Mouse (Mus musculus) forebrain, embryonic 14.5 days (tissue): Measurements from ENCODE around the gene Slc2a10. TPM values are rescaled to one million over a fixed set of nuclear protein-coding genes. Genes with fewer than 3 reads are reported as not detected.

Experiments
- ATAC-seq: fragments of 200-750 bp; cut with Nextera tagmentation; 2 replicates; pipeline ENCODE4 v1.8.0; 2017; ENCODE audit warnings: mild to moderate bottlenecking, moderate library complexity
- DNase-seq: peaks from one replicate; pipeline ENCODE4 v3.0.0-alpha.2; 2015; ENCODE audit warnings: low spot score
- H3K27ac ChIP-seq: fragments of 300-500 bp; sonication (generic); 2 replicates; pipeline ENCODE4 v1.5.1; 2014; ENCODE audit warnings: low read depth, mild to moderate bottlenecking, control low read depth, low read length, moderate library complexity
- H3K27me3 ChIP-seq: fragments of 300-500 bp; sonication (generic); replicated peaks from 2 replicates; pipeline ENCODE4 v1.6.1; 2014; ENCODE audit warnings: low read length, control low read depth, mixed read lengths; ENCODE audit not compliant: control insufficient read depth, insufficient read depth
- H3K36me3 ChIP-seq: fragments of 300-500 bp; sonication (generic); 2 replicates; pipeline ENCODE4 v1.6.1; 2014; ENCODE audit warnings: low read length, control low read depth; ENCODE audit not compliant: control insufficient read depth, insufficient read depth
- H3K4me1 ChIP-seq: fragments of 300-500 bp; sonication (generic); 2 replicates; pipeline ENCODE4 v1.6.1; 2014; ENCODE audit warnings: antibody characterized with exemption, low read length, control low read depth; ENCODE audit not compliant: control insufficient read depth, insufficient read depth
- H3K4me2 ChIP-seq: fragments of 300-500 bp; sonication (generic); 2 replicates; pipeline ENCODE4 v1.6.1; 2014; ENCODE audit warnings: mild to moderate bottlenecking, control low read depth, low read length
- H3K4me3 ChIP-seq: fragments of 300-500 bp; sonication (generic); 2 replicates; pipeline ENCODE4 v1.5.1; 2014; ENCODE audit warnings: low read depth, low read length, control low read depth
- H3K9ac ChIP-seq: fragments of 300-500 bp; sonication (generic); 2 replicates; pipeline ENCODE4 v1.6.1; 2014; ENCODE audit warnings: mild to moderate bottlenecking, low read length, control low read depth, moderate library complexity
- H3K9me3 ChIP-seq: fragments of 300-500 bp; sonication (generic); replicated peaks from 2 replicates; pipeline ENCODE4 v1.6.1; 2016; ENCODE audit warnings: low read length, control low read depth, mixed read lengths; ENCODE audit not compliant: control insufficient read depth
- WGBS: fragments of 180-500 bp; shearing (Covaris S2); extraction: QIAGEN DNeasy Blood & Tissue Kit; methylation state at CpG from one replicate; pipeline ENCODE4 v1.1.7; 2014; 5-methylcytosine and 5-hydroxymethylcytosine counted together
- polyA plus RNA-seq: library from polyadenylated mRNA; unstranded; fragments of >200 nt; fragmentation: Nextera tagmentation; extraction: Ambion mirVana; gene quantifications from 2 replicates; pipeline ENCODE4 v1.2.1, GENCODE M21; 2014

Gene Slc2a10
- polyA plus RNA-seq, 1 experiment from 2014 or later = 1.2 TPM

- Histone ChIP-seq H3K27me3 (no peaks in the 10 kb centered on the region), H3K9ac (no peak overlapping the region), H3K36me3 (no peaks in the 10 kb centered on the region), H3K9me3 (no peaks in the 10 kb centered on the region), H3K4me3 (no peak overlapping the region), H3K4me1 (0 out of 2 replicates have a peak, but pooled peaks cover 2% of the 10 kb centered on the region), H3K27ac (no peak overlapping the region), H3K4me2 (no peak overlapping the region)
- WGBS = 49% methylated on average over 7 of the region's 7 CpGs
- DNase-seq = no peak
- no peak for ATAC-seq
Measured at GRCm38 (mm10) chr2:165512426-165512825, 8.8 kb downstream of the Slc2a10 start.

GRCm38 (mm10) chr2:165512870-165513600 is 9.4 kb downstream of the Slc2a10 start:
- Histone ChIP-seq H3K27ac (no peak overlapping the region), H3K4me1 (0 out of 2 replicates have a peak, but pooled peaks cover 2% of the 10 kb centered on the region), H3K9ac (no peak overlapping the region), H3K9me3 (no peaks in the 10 kb centered on the region), H3K4me2 (no peak overlapping the region), H3K27me3 (no peaks in the 10 kb centered on the region), H3K36me3 (no peaks in the 10 kb centered on the region), H3K4me3 (no peak overlapping the region)
- peak; percentile 52 for DNase-seq
- WGBS = 31% methylated on average over 11 of the region's 11 CpGs
- ATAC-seq = no peak

DNA sequence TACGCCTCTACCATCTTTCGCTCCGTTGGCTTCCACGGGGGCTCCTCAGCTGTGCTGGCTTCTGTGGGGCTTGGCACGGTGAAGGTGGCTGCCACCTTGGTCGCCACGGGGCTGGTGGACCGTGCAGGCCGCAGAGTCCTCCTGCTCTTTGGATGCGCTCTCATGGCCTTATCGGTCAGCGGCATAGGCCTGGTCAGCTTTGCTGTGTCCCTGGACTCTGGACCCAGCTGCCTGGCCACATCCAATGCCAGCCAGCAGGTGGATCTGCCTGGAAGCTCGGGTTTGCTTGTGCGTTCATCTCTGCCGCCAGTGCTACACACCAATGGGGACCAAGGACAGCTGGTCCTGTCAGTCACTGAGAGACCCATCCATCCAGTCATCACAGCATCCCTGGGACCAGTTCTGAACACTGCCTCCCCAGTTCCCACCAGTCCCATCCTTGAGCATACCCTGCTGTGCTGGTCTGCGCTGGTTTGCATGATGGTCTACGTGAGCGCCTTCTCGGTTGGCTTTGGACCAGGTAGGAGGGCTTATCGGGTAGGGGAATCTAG is 11.7 kb downstream of the Slc2a10 start:
- no peak overlapping the region for H3K4me3 ChIP-seq
- 94% methylated on average over 20 of the region's 20 CpGs for WGBS
- DNase-seq (no peak), ATAC-seq (no peak)
- H3K27ac ChIP-seq = no peak overlapping the region
- no peaks in the 10 kb centered on the region for H3K36me3 ChIP-seq
- H3K9me3 ChIP-seq = no peaks in the 10 kb centered on the region
- H3K4me2 ChIP-seq = no peak overlapping the region
- H3K9ac ChIP-seq = no peak overlapping the region
- no peaks in the 10 kb centered on the region for H3K27me3 ChIP-seq
- H3K4me1 ChIP-seq = 0 out of 2 replicates have a peak, but pooled peaks cover 2% of the 10 kb centered on the region

DNA sequence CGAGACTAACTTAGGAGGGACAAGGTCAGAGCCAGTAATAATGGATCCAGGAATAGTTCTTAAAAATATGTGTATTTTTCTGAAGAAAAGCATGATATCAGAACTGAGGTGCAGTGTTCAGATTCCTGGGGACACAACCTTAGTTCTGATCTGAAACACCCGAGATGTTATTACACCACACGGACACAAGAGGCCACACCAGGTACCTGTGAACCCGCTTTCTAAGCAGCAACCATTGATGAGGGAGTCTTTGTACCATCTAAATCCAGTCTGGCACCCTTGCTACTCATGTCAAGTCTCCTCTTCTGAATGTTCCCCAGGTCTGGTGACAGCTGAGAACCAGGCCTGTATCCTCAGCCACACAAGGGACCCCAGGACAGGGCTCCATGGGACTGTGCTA is 22.0 kb downstream of the Slc2a10 start:
- Histone ChIP-seq H3K36me3 (no peaks in the 10 kb centered on the region), H3K9me3 (no peaks in the 10 kb centered on the region), H3K4me2 (no peak overlapping the region), H3K4me1 (no peaks in the 10 kb centered on the region), H3K9ac (no peak overlapping the region), H3K27ac (no peak overlapping the region), H3K4me3 (no peak overlapping the region), H3K27me3 (no peaks in the 10 kb centered on the region)
- WGBS = 48% methylated on average over 4 of the region's 4 CpGs
- ATAC-seq (no peak), DNase-seq (peak; percentile 27)

GRCm38 (mm10) chr2:165529106-165529505 is 25.5 kb downstream of the Slc2a10 start:
- H3K36me3 ChIP-seq = no peaks in the 10 kb centered on the region
- no peaks in the 10 kb centered on the region for H3K9me3 ChIP-seq
- H3K4me2 ChIP-seq = no peak overlapping the region
- ATAC-seq (peak; percentile 50; the same call in 1 of the 2 replicates), DNase-seq (peak; percentile 82)
- no peak overlapping the region for H3K27ac ChIP-seq
- H3K9ac ChIP-seq = no peak overlapping the region
- WGBS = 15% methylated on average over 8 of the region's 8 CpGs
- H3K4me3 ChIP-seq = no peak overlapping the region
- no peaks in the 10 kb centered on the region for H3K4me1 ChIP-seq
- no peaks in the 10 kb centered on the region for H3K27me3 ChIP-seq

- no peak overlapping the region for H3K4me2 ChIP-seq
- no peak overlapping the region for H3K9ac ChIP-seq
- H3K36me3 ChIP-seq = no peaks in the 10 kb centered on the region
- no peaks in the 10 kb centered on the region for H3K4me1 ChIP-seq
- H3K9me3 ChIP-seq = no peaks in the 10 kb centered on the region
- WGBS = 71% methylated on average over 6 of the region's 6 CpGs
- no peak overlapping the region for H3K27ac ChIP-seq
- H3K27me3 ChIP-seq = no peaks in the 10 kb centered on the region
- ATAC-seq (no peak), DNase-seq (no peak)
- no peak overlapping the region for H3K4me3 ChIP-seq
Measured at GRCm38 (mm10) chr2:165533789-165534188, 30.2 kb downstream of the Slc2a10 start.

DNA sequence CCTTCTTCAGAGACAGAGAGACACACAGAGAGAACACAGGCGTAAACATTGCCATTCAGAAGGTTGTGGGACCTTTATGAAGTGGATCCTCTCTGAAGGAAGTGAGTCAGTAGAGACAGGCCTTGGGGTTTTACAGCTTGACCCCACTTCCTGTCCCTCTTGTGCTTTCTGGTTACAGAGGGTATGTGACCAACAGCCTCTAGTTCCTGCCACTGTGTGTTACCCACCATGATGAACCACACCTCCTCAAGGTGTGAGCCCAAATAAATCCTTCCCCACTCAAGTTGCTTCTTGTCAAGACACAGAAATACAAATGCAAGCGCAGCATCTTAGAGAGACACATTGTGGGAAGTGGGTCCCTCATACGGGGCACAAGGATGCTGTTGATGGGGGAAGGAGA is 37.4 kb downstream of the Slc2a10 start:
- Histone ChIP-seq H3K4me1 (peaks cover 14% of the 10 kb centered on the region), H3K9ac (no peak overlapping the region), H3K27me3 (no peaks in the 10 kb centered on the region), H3K4me3 (no peak overlapping the region), H3K9me3 (no peaks in the 10 kb centered on the region), H3K4me2 (no peak overlapping the region), H3K36me3 (no peaks in the 10 kb centered on the region), H3K27ac (no peak overlapping the region)
- no peak for ATAC-seq
- DNase-seq = no peak
- 87% methylated on average over 3 of the region's 3 CpGs for WGBS

- H3K9me3 ChIP-seq = no peaks in the 10 kb centered on the region
- peaks cover 14% of the 10 kb centered on the region for H3K4me1 ChIP-seq
- H3K27me3 ChIP-seq = no peaks in the 10 kb centered on the region
- WGBS = 7% methylated on average over 13 of the region's 13 CpGs
- peak overlapping the region; percentile 60; the same call in 1 of the 2 replicates for H3K27ac ChIP-seq
- no peak overlapping the region for H3K4me3 ChIP-seq
- 0 out of 2 replicates have a peak overlapping the region, but pooled peaks have one; percentile 30 for H3K9ac ChIP-seq
- ATAC-seq (peak; percentile 26; the same call in 1 of the 2 replicates), DNase-seq (peak; percentile 76)
- H3K36me3 ChIP-seq = no peaks in the 10 kb centered on the region
- H3K4me2 ChIP-seq = peak overlapping the region; percentile 33
Measured at GRCm38 (mm10) chr2:165542939-165543669, 39.5 kb downstream of the Slc2a10 start.

DNA sequence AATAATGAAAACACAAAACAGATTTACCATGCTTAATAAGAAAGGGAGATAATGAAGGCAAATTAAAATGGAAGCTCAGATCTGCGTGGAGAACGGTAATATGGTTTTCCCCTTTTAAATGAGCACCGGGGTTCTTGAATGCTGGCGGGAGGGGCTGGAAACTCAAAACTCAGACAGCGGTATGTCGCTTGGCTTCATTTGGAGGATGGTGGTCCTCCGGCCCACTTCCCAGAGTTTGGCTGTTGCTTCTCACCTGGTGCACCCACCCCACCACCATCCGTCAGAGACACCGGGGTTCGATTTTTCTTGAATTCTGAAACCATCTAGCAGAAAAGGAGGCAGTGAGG is 40.1 kb downstream of the Slc2a10 start:
- no peak overlapping the region for H3K4me3 ChIP-seq
- no peaks in the 10 kb centered on the region for H3K9me3 ChIP-seq
- no peaks in the 10 kb centered on the region for H3K27me3 ChIP-seq
- ATAC-seq (no peak), DNase-seq (no peak)
- peaks cover 14% of the 10 kb centered on the region for H3K4me1 ChIP-seq
- peak overlapping the region; percentile 33 for H3K4me2 ChIP-seq
- H3K36me3 ChIP-seq = no peaks in the 10 kb centered on the region
- 18% methylated on average over 10 of the region's 10 CpGs for WGBS
- H3K27ac ChIP-seq = no peak overlapping the region
- H3K9ac ChIP-seq = no peak overlapping the region
